27 mouse cellular contexts compared by ENCODE assay signal in genomic region chr3:135531762-135532161, GRCm38 (mm10).
"Had no signal": no experiment of that assay in that cellular context is flagged by ENCODE, and none has a peak within 500 bp of the region (broad histone marks: within the 10 kb centered on the region; RNA-seq: fewer than 3 reads in every experiment).

No protein-coding gene starts in this region.

- DNase-seq: gastrocnemius, adult 2 months; gastrocnemius, postnatal 10 days; gastrocnemius, postnatal 25 days; heart, adult 2 months; heart, postnatal 4 days; kidney, adult 2 months; kidney, adult 9 months; kidney, postnatal 14 days; kidney, postnatal 36 days; layer of hippocampus, adult 9-11 months; layer of hippocampus, postnatal 36 days; left cerebral cortex, postnatal 4 days had no signal

- ATAC-seq: hindbrain, embryonic 16.5 days; inflammation-experienced regulatory T-cells, adult 6 months; intestine, embryonic 15.5 days; intestine, postnatal 0 days; liver, embryonic 12.5 days had no signal

- H3K27ac ChIP-seq: gastrocnemius, adult 2 months; heart, adult 2 months; heart, embryonic 13.5 days; heart, embryonic 15.5 days; hindbrain, embryonic 10.5 days; hindbrain, embryonic 12.5 days; hindbrain, embryonic 14.5 days; intestine, embryonic 15.5 days; kidney, embryonic 15.5 days; kidney, postnatal 0 days; limb, embryonic 13.5 days; limb, embryonic 15.5 days; liver, embryonic 12.5 days; liver, embryonic 14.5 days had no signal

- H3K36me3 ChIP-seq: heart, embryonic 15.5 days; hindbrain, embryonic 10.5 days; hindbrain, embryonic 12.5 days; intestine, embryonic 15.5 days; kidney, embryonic 15.5 days; limb, embryonic 13.5 days; limb, embryonic 15.5 days had no signal

- H3K4me3 ChIP-seq: gastrocnemius, adult 2 months; heart, adult 2 months; heart, embryonic 13.5 days; heart, embryonic 15.5 days; hindbrain, embryonic 10.5 days; hindbrain, embryonic 12.5 days; intestine, embryonic 15.5 days; kidney, embryonic 15.5 days; limb, embryonic 13.5 days; limb, embryonic 15.5 days; liver, embryonic 12.5 days had no signal

- H3K27me3 ChIP-seq: heart, embryonic 13.5 days; heart, embryonic 15.5 days; hindbrain, embryonic 12.5 days; intestine, embryonic 15.5 days; kidney, embryonic 15.5 days; limb, embryonic 13.5 days; limb, embryonic 15.5 days; liver, embryonic 12.5 days had no signal

- H3K9me3 ChIP-seq: heart, embryonic 13.5 days; heart, embryonic 15.5 days; hindbrain, embryonic 10.5 days; hindbrain, embryonic 12.5 days; intestine, embryonic 15.5 days; kidney, embryonic 15.5 days; limb, embryonic 13.5 days; limb, embryonic 15.5 days; liver, embryonic 12.5 days had no signal

- H3K9ac ChIP-seq: heart, embryonic 13.5 days; heart, embryonic 15.5 days; hindbrain, embryonic 12.5 days; hindbrain, embryonic 14.5 days; intestine, embryonic 15.5 days; kidney, embryonic 15.5 days; limb, embryonic 13.5 days; limb, embryonic 15.5 days; liver, embryonic 12.5 days; liver, embryonic 14.5 days had no signal

- H3K4me1 ChIP-seq: heart, embryonic 13.5 days; heart, embryonic 15.5 days; hindbrain, embryonic 10.5 days; hindbrain, embryonic 12.5 days; intestine, embryonic 15.5 days; kidney, embryonic 15.5 days; limb, embryonic 13.5 days; limb, embryonic 15.5 days; liver, embryonic 12.5 days had no signal
